Mouse (Mus musculus) CH12.LX (cell line): Measurements from ENCODE around the gene Blnk. TPM values are rescaled to one million over a fixed set of nuclear protein-coding genes. Genes with fewer than 3 reads are reported as not detected.

Source experiments
- DNase-seq: peaks from one replicate; pipeline ENCODE4 v3.0.0-alpha.2; 2013; ENCODE audit errors: extremely low read depth
- H3K27ac ChIP-seq: 2 replicates; pipeline ENCODE4 v1.5.1; 2012; ENCODE audit warnings: low read depth, mild to moderate bottlenecking, control low read depth, moderate library complexity; ENCODE audit not compliant: insufficient read depth
- H3K27me3 ChIP-seq: replicated peaks from 2 replicates; pipeline ENCODE3; 2012; ENCODE audit warnings: inconsistent platforms
- H3K36me3 ChIP-seq, 2 experiments: replicated peaks in 1 of 2; 2 replicates each; pipeline versions ENCODE3 to v1.6.1; 2012; ENCODE audit warnings: inconsistent platforms in 1 of 2, low read length in 1 of 2, mild to moderate bottlenecking in 1 of 2, mixed read lengths in 1 of 2, moderate library complexity in 1 of 2; ENCODE audit not compliant: control insufficient read depth in 1 of 2, insufficient read depth in 1 of 2
- H3K4me1 ChIP-seq, 2 experiments: 2 replicates each; pipeline ENCODE4 v1.6.1; 2012; ENCODE audit warnings: inconsistent platforms in 1 of 2, moderate library complexity in 1 of 2; ENCODE audit not compliant: insufficient read depth in 2 of 2, control insufficient read depth in 1 of 2
- H3K4me2 ChIP-seq: 2 replicates; pipeline ENCODE4 v1.6.1; 2012; ENCODE audit warnings: low read depth, mild to moderate bottlenecking, control low read depth; ENCODE audit not compliant: poor library complexity, insufficient read depth, severe bottlenecking
- H3K4me3 ChIP-seq, 3 experiments: fragments of 150-350 bp in 1 of 3; sonication (generic) in 1 of 3; replicated peaks in 1 of 3; 2 replicates each; pipeline versions ENCODE3 to v1.5.1; 2011 to 2012; ENCODE audit warnings: low read depth in 2 of 3, low read length in 2 of 3, mild to moderate bottlenecking in 2 of 3, moderate library complexity in 2 of 3, control low read depth in 1 of 3, improper control_type of control experiment in 1 of 3, inconsistent platforms in 1 of 3, mixed read lengths in 1 of 3; ENCODE audit not compliant: poor library complexity in 1 of 3
- H3K79me2 ChIP-seq: replicated peaks from 2 replicates; pipeline ENCODE4 v1.6.1; 2012; ENCODE audit warnings: mild to moderate bottlenecking, moderate library complexity; ENCODE audit not compliant: control insufficient read depth, poor library complexity, insufficient read depth, severe bottlenecking; ENCODE audit errors: extremely low read depth
- H3K9ac ChIP-seq: 2 replicates; pipeline ENCODE4 v1.6.1; 2012; ENCODE audit warnings: low read depth, mild to moderate bottlenecking, control low read depth, moderate library complexity; ENCODE audit not compliant: insufficient read depth
- H3K9me3 ChIP-seq: replicated peaks from 2 replicates; pipeline ENCODE3; 2012; ENCODE audit warnings: low read length, inconsistent platforms, mixed read lengths
- BHLHE40 ChIP-seq: IDR thresholded peaks from 2 replicates; pipeline ENCODE4 v1.6.1; 2011; ENCODE audit warnings: mild to moderate bottlenecking, low read depth, low read length, improper control_type of control experiment
- CHD2 ChIP-seq: IDR thresholded peaks from 2 replicates; pipeline ENCODE4 v1.6.1; 2011; ENCODE audit warnings: low read length, improper control_type of control experiment
- CTCF ChIP-seq, 2 experiments: IDR thresholded peaks in 1 of 2; conservative IDR thresholded peaks in 1 of 2; 2 replicates each; pipeline ENCODE4 v1.5.1; 2011 to 2012; ENCODE audit warnings: low read depth in 2 of 2, low read length in 2 of 2, improper control_type of control experiment in 1 of 2, inconsistent platforms in 1 of 2, mild to moderate bottlenecking in 1 of 2, moderate library complexity in 1 of 2
- E2F4 ChIP-seq: IDR thresholded peaks from 2 replicates; pipeline ENCODE4 v1.6.1; 2011; ENCODE audit warnings: low read depth, low read length, improper control_type of control experiment; ENCODE audit not compliant: insufficient replicate concordance
- ELF1 ChIP-seq: IDR thresholded peaks from 2 replicates; pipeline ENCODE4 v1.6.1; 2014; ENCODE audit warnings: low read depth, mild to moderate bottlenecking, inconsistent platforms, low read length, improper control_type of control experiment
- GABPA ChIP-seq: IDR thresholded peaks from 2 replicates; pipeline ENCODE4 v1.6.1; 2012; ENCODE audit warnings: low read depth, low read length, improper control_type of control experiment, inconsistent platforms; ENCODE audit not compliant: insufficient replicate concordance
- MAZ ChIP-seq: IDR thresholded peaks from 2 replicates; pipeline ENCODE4 v1.6.1; 2012; ENCODE audit warnings: low read depth, mild to moderate bottlenecking, inconsistent platforms, low read length, improper control_type of control experiment, moderate library complexity
- MXI1 ChIP-seq: IDR thresholded peaks from 2 replicates; pipeline ENCODE4 v1.6.1; 2011; ENCODE audit warnings: mild to moderate bottlenecking, low read depth, low read length, improper control_type of control experiment
- MYC ChIP-seq: IDR thresholded peaks from 2 replicates; pipeline ENCODE4 v1.6.1; 2011; ENCODE audit warnings: low read depth, mild to moderate bottlenecking, improper control_type of control experiment, low read length
- NRF1 ChIP-seq: IDR thresholded peaks from 2 replicates; pipeline ENCODE4 v1.6.1; 2014; ENCODE audit warnings: low read depth, mild to moderate bottlenecking, inconsistent platforms, low read length, improper control_type of control experiment, moderate library complexity
- POLR2A ChIP-seq: IDR thresholded peaks from 2 replicates; pipeline ENCODE4 v1.6.1; 2011; ENCODE audit warnings: low read depth, mild to moderate bottlenecking, improper control_type of control experiment, low read length
- POLR2AphosphoS2 ChIP-seq: IDR thresholded peaks from 2 replicates; pipeline ENCODE4 v1.6.1; 2011; ENCODE audit warnings: low read depth, low read length, improper control_type of control experiment
- RCOR1 ChIP-seq: conservative IDR thresholded peaks from 2 replicates; pipeline ENCODE4 v1.6.1; 2012; ENCODE audit warnings: low read depth, mild to moderate bottlenecking, inconsistent platforms, low read length, improper control_type of control experiment
- SIN3A ChIP-seq: IDR thresholded peaks from 2 replicates; pipeline ENCODE4 v1.6.1; 2012; ENCODE audit warnings: low read length, improper control_type of control experiment, inconsistent platforms
- UBTF ChIP-seq: IDR thresholded peaks from 2 replicates; pipeline ENCODE4 v1.6.1; 2012; ENCODE audit warnings: low read depth, mild to moderate bottlenecking, inconsistent platforms, low read length, improper control_type of control experiment, moderate library complexity
- USF1 ChIP-seq: IDR thresholded peaks from 2 replicates; pipeline ENCODE4 v1.6.1; 2014; ENCODE audit warnings: low read depth, mild to moderate bottlenecking, inconsistent platforms, low read length, improper control_type of control experiment
- USF2 ChIP-seq: conservative IDR thresholded peaks from 2 replicates; pipeline ENCODE4 v1.6.1; 2011; ENCODE audit warnings: low read depth, low read length, improper control_type of control experiment
- ZC3H11A ChIP-seq: IDR thresholded peaks from 2 replicates; pipeline ENCODE4 v1.6.1; 2012; ENCODE audit warnings: low read depth, mild to moderate bottlenecking, inconsistent platforms, low read length, improper control_type of control experiment
- ZKSCAN1 ChIP-seq: IDR thresholded peaks from 2 replicates; pipeline ENCODE4 v1.6.1; 2012; ENCODE audit warnings: low read depth, inconsistent platforms, low read length, improper control_type of control experiment, borderline replicate concordance
- ZMIZ1 ChIP-seq: IDR thresholded peaks from 2 replicates; pipeline ENCODE4 v1.6.1; 2012; ENCODE audit warnings: low read depth, mild to moderate bottlenecking, inconsistent platforms, low read length, improper control_type of control experiment
- ZNF384 ChIP-seq: IDR thresholded peaks from 2 replicates; pipeline ENCODE4 v1.6.1; 2012; ENCODE audit warnings: low read depth, low read length, improper control_type of control experiment, inconsistent platforms
- dilution Hi-C: fragments of 300-500 bp; cut with MboI; formaldehyde crosslinking; loops from 2 replicates; pipeline ENCODE4 v1.14.3; 2020; ENCODE audit warnings: low sequenced_read_pairs; ENCODE audit not compliant: extremely low pct_unique_long_range_greater_than_20kb, extremely low pct_ligation_motif_present
- in situ Hi-C: fragments of 300-500 bp; cut with MboI; formaldehyde crosslinking; loops from 3 replicates; pipeline ENCODE4 v1.14.3; 2019; ENCODE audit warnings: low sequenced_read_pairs, low pct_ligation_motif_present, low pct_unique_long_range_greater_than_20kb, mixed read lengths
- polyA plus RNA-seq: library from polyadenylated mRNA; unstranded; fragments of >175 nt; gene quantifications from 2 replicates; pipeline ENCODE4 v1.2.1, GENCODE M21; 2012; ENCODE audit warnings: low read depth; ENCODE audit not compliant: insufficient read length
- total RNA-seq, 2 experiments: library from RNA; depleted of rRNA; stranded (reverse); fragments of 300-350 nt in 1 of 2; fragments of >200 nt in 1 of 2; gene quantifications; 2 replicates each; pipeline ENCODE4 v1.2.3; 2012 to 2014

Blnk gene
- total and polyA plus RNA-seq, 3 experiments, result 86.8 to 284 (median 101) TPM

DNA sequence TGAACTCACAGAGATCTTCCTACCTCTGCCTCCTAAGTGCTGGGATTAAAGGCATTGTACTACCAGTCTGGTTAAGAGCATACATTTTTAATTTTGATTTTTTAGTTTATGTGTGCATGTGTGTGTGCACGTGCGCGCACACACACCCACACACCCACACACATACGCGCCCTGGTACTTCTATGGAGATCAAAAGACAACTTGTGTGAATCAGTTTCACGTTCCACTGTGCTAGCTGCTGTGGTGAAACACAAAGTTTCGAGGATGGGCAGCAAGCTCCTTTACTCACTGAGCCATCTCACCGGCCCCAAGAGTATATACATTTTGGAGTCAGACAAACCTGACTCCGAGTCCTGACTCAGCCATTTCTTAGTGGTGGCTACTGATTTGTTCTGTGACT, 33.3 kb upstream of the Blnk start:
- TF ChIP-seq POLR2AphosphoS2 (no peak), GABPA (no peak), MAZ (no peak), ZNF384 (no peak), CHD2 (no peak), SIN3A (no peak), E2F4 (no peak), MYC (no peak), ZMIZ1 (no peak), UBTF (no peak), USF1 (no peak)
- in situ Hi-C loops, result loop anchor here (25.0 kb wide), 1 partner anchor 265 kb away; no protein-coding TSS in a partner anchor
- dilution Hi-C loops, result no loop called here
- no peak for DNase-seq
- H3K27me3 ChIP-seq, result no peaks in the 10 kb centered on the region
- H3K9me3 ChIP-seq, result no peaks in the 10 kb centered on the region
- H3K9ac ChIP-seq, result no peak overlapping the region
- H3K4me2 ChIP-seq, result no peak overlapping the region
- H3K4me1 ChIP-seq, result peaks cover 2 to 11% of the 10 kb centered on the region in 2 experiments; a peak in 3 of 4 replicates
- no peaks in the 10 kb centered on the region for H3K79me2 ChIP-seq
- H3K27ac ChIP-seq, result no peak overlapping the region
- H3K4me3 ChIP-seq, result no peak overlapping the region
- H3K36me3 ChIP-seq, result no peaks in the 10 kb centered on the region

DNA sequence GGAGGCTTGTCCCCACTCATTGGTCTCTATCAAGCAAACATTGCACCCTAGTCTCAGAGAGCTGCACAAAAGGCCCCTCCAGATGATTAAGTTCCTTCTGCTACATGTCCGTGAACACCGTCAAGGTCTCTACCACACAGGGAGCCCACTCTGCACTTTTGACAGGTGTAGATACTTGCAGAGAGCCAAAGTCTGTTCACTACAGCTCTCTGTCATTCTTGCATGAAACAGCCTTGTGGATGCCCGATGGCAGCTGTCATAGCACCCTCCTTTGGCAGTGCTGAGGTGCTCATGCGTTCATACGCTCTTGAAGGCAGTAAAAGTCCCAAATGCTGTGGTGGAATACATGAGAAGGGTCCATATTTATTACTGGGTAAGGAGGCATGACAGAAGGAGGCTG, 32.7 kb upstream of the Blnk start:
- Histone ChIP-seq H3K27me3 (no peaks in the 10 kb centered on the region), H3K4me2 (no peak overlapping the region), H3K4me3 (no peak overlapping the region), H3K27ac (no peak overlapping the region), H3K9ac (no peak overlapping the region), H3K79me2 (no peaks in the 10 kb centered on the region), H3K36me3 (no peaks in the 10 kb centered on the region), H3K4me1 (peaks cover 2 to 11% of the 10 kb centered on the region in 2 experiments; a peak in 3 of 4 replicates), H3K9me3 (no peaks in the 10 kb centered on the region)
- TF ChIP-seq ZKSCAN1 (no peak), ZC3H11A (no peak), MXI1 (no peak), CTCF (conservative IDR thresholded peaks at IDR 0.05 in 1 of 2, IDR thresholded peaks at IDR 0.05 in 1 of 2; ENCODE audit: low read depth in 2 of 2, low read length in 2 of 2) (no peak)
- no peak for DNase-seq
- in situ Hi-C loops, result loop anchor here (25.0 kb wide), 1 partner anchor 265 kb away; no protein-coding TSS in a partner anchor
- dilution Hi-C loops, result no loop called here

DNA sequence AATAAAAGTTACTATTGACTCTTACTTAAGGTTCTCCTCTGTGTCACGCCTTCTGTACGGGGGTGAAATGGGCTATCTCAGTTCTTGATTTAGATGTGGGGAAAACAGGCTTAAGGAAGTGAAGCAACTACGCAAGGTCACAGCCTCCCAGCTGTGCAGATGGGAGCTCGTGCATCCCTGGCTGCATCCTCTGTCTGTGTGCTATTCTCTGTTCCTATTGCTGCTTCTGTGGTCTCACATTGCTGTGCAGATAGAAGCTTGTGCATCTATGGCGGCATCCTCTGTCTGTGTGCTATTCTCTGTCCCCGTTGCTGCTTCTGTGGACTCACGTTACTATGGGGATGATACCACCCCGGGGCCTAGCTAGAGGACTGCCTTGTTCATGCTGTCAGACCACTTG, 32.2 kb upstream of the Blnk start:
- in situ Hi-C loops, result loop anchor here (25.0 kb wide), 1 partner anchor 264 kb away; no protein-coding TSS in a partner anchor
- no peak overlapping the region for H3K27ac ChIP-seq
- dilution Hi-C loops, result no loop called here
- no peaks in the 10 kb centered on the region for H3K9me3 ChIP-seq
- no peaks in the 10 kb centered on the region for H3K27me3 ChIP-seq
- H3K9ac ChIP-seq, result no peak overlapping the region
- H3K4me2 ChIP-seq, result no peak overlapping the region
- H3K79me2 ChIP-seq, result no peaks in the 10 kb centered on the region
- peaks cover 2 to 11% of the 10 kb centered on the region in 2 experiments; a peak in 3 of 4 replicates for H3K4me1 ChIP-seq
- no peak overlapping the region for H3K4me3 ChIP-seq
- TF ChIP-seq ELF1 (no peak), E2F4 (no peak), POLR2A (no peak), NRF1 (no peak), GABPA (no peak), USF2 (no peak), CTCF (conservative IDR thresholded peaks at IDR 0.05 in 1 of 2, IDR thresholded peaks at IDR 0.05 in 1 of 2; ENCODE audit: low read depth in 2 of 2, low read length in 2 of 2) (no peak), RCOR1 (no peak), BHLHE40 (no peak)
- DNase-seq, result no peak
- no peaks in the 10 kb centered on the region for H3K36me3 ChIP-seq
